Mouse (Mus musculus) spleen, adult 10 weeks (tissue): ENCODE measurements around the gene Rce1. TPM values are rescaled to one million over a fixed set of nuclear protein-coding genes. Genes with fewer than 3 reads are reported as not detected.

Source experiments
- polyA plus RNA-seq: library from polyadenylated mRNA; stranded (reverse); fragments of 350-450 nt; fragmentation: Illumina TruSeq; extraction: RNeasy Lipid Tissue Mini Kit (QIAGEN cat#74804); gene quantifications from one replicate; pipeline ENCODE4 v1.2.3, GENCODE M21; 2015; ENCODE audit warnings: low replicate concordance; ENCODE audit not compliant: insufficient read depth

Rce1 gene
- polyA plus RNA-seq, result 27.0 TPM

DNA sequence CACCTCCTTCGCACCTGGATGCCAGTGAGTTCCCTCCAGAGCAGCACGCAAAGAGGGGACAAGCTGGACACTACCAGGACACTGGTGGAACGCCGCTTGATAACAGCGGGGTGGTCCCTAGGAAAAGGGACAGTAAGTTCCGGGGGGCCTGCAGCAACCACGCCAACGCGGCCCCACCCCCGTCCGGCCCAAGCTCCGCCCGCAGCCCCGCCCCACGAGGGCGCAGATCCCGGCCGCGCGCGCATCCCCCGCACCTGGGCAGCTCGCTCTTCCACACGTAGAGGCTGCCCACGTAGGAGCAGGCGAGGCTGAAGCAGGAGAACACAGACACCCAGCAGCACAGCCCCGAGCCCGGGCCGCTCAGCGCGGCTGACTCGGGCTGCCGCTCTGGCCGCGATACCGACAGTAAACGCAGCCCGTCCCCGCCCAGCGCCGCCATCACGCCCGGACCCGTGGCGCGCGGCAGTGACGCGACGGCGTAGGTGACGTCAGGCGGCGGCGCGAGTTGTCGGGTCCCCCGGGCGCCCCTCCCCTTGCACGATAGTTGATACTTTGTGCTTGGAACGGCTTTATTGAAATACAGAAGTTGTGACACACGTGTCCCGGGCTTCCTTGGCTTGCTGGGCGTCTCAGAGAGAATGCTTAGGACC lies at the start of gene Rce1:
Rce1 (minus strand) TSS at position 463 of the 650 bp plus-strand sequence.

DNA sequence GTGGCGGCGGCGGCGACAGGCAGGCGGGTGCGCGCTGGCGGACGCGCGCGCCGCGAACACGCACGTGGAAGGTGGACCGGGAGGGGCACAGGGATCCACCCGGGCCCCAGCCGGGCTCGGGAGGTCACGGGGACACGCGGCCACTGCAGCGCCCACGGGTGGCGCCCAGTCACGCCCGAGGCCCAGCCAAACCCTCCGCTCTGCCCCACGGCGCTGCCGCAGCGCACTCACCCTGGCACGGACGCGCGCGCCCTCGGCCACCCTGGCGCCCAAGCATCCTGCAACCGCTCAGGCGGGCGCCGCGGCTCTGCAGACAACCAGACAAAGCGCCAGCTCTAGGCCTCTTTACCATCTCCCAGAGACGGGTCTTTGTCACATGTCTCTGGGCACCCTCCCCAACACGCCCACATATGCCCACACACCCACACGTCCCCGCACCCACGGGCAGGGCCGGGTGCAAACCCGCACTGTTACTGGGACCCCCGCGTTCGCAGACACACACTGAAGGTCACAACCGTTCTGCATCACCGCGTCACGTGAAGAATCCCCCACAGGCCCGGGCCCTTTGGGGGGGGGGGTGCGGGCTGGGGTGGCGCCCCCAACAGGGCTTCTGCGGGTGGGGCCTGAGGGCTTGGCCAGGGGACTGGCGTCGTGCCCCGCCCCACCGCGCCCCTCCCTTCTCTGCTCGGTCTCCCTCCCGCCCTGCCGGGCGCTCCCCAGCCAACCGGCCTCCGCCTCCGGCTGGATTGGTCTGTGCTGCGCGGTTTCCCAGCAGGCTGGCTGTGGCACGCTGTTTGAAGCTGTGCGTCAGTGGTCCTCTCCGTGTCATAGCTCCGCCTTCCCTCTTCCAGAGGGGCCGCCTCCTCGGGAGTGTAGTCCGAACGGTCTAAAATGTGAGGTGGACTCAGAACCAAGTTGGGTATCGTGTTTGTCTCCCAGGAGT lies 10.0 kb downstream of the Rce1 start, which contains the start of gene Lrfn4:
Lrfn4 (minus strand) TSS at position 517 of the 943 bp plus-strand sequence.

Other genes with a start within 250 kb of the Rce1 start
- gene Kdm2a, start 227.4 kb downstream of the Rce1 start, polyA plus RNA-seq, result 145 TPM
- 4.1 TPM for gene Rhod, start 186.2 kb downstream of the Rce1 start, polyA plus RNA-seq
- gene Syt12, start 148.2 kb downstream of the Rce1 start, polyA plus RNA-seq, result 0.76 TPM
- gene 2010003K11Rik, start 127.1 kb downstream of the Rce1 start, polyA plus RNA-seq, result not detected
- 0.91 TPM for gene Pcx, start 115.2 kb downstream of the Rce1 start, polyA plus RNA-seq
- gene Lrfn4, start 10.0 kb downstream of the Rce1 start, polyA plus RNA-seq, result 0.07 TPM
- gene Gm960, start 73.0 kb upstream of the Rce1 start, polyA plus RNA-seq, result not detected
- gene Sptbn2, start 85.5 kb upstream of the Rce1 start, polyA plus RNA-seq, result 0.07 TPM
- 22.5 TPM for gene Rbm4b, start 130.9 kb upstream of the Rce1 start, polyA plus RNA-seq
- 37.4 TPM for gene Rbm4, start 168.3 kb upstream of the Rce1 start, polyA plus RNA-seq
- gene Gm21992, start 186.0 kb upstream of the Rce1 start, polyA plus RNA-seq, result 33.4 TPM
- gene Rbm14, start 186.0 kb upstream of the Rce1 start, polyA plus RNA-seq, result 20.5 TPM
- 16.5 TPM for gene Ccs, start 213.7 kb upstream of the Rce1 start, polyA plus RNA-seq
- gene Ccdc87, start 213.7 kb upstream of the Rce1 start, polyA plus RNA-seq, result 0.07 TPM
- 10.2 TPM for gene Ctsf, start 229.5 kb upstream of the Rce1 start, polyA plus RNA-seq